Mouse (Mus musculus): Measurements from ENCODE around the gene Itpr1.

The Itpr1 gene

GRCm38 (mm10) chr6:108316951-108317350 is 104.1 kb downstream of the Itpr1 start:
- in situ Hi-C loops (cut with MseI, MboI): no loop called here

GRCm38 (mm10) chr6:108321653-108322052 is 108.8 kb downstream of the Itpr1 start:
- in situ Hi-C loops (cut with MseI, MboI): no loop called here

- in situ Hi-C loops (cut with MseI, MboI): no loop called here
Observed at GRCm38 (mm10) chr6:108324464-108325025, 111.6 kb downstream of the Itpr1 start.

- in situ Hi-C loops (cut with MseI, MboI): no loop called here
Observed at GRCm38 (mm10) chr6:108325400-108325799, 112.5 kb downstream of the Itpr1 start.

- in situ Hi-C loops (cut with MseI, MboI): no loop called here
Observed at GRCm38 (mm10) chr6:108325948-108326411, 113.1 kb downstream of the Itpr1 start.

- in situ Hi-C loops (cut with MseI, MboI): no loop called here
Observed at GRCm38 (mm10) chr6:108326751-108327161, 113.9 kb downstream of the Itpr1 start.

- in situ Hi-C loops (cut with MseI, MboI): no loop called here
Observed at GRCm38 (mm10) chr6:108327561-108327960, 114.7 kb downstream of the Itpr1 start.

GRCm38 (mm10) chr6:108328296-108328695 is 115.4 kb downstream of the Itpr1 start:
- in situ Hi-C loops (cut with MseI, MboI): no loop called here

GRCm38 (mm10) chr6:108330461-108330860 is 117.6 kb downstream of the Itpr1 start:
- in situ Hi-C loops (cut with MseI, MboI): no loop called here

GRCm38 (mm10) chr6:108331268-108331667 is 118.4 kb downstream of the Itpr1 start:
- in situ Hi-C loops (cut with MseI, MboI): no loop called here

GRCm38 (mm10) chr6:108334059-108334458 is 121.2 kb downstream of the Itpr1 start:
- in situ Hi-C loops (cut with MseI, MboI): no loop called here

GRCm38 (mm10) chr6:108335202-108335823 is 122.4 kb downstream of the Itpr1 start:
- in situ Hi-C loops (cut with MseI, MboI): no loop called here

GRCm38 (mm10) chr6:108336506-108336905 is 123.6 kb downstream of the Itpr1 start:
- in situ Hi-C loops (cut with MseI, MboI): no loop called here

GRCm38 (mm10) chr6:108337289-108337688 is 124.4 kb downstream of the Itpr1 start:
- in situ Hi-C loops (cut with MseI, MboI): no loop called here

- in situ Hi-C loops (cut with MseI, MboI): no loop called here
Observed at GRCm38 (mm10) chr6:108338362-108338761, 125.5 kb downstream of the Itpr1 start.

- in situ Hi-C loops (cut with MseI, MboI): no loop called here
Observed at GRCm38 (mm10) chr6:108342989-108343388, 130.1 kb downstream of the Itpr1 start.

- in situ Hi-C loops (cut with MseI, MboI): no loop called here
Observed at GRCm38 (mm10) chr6:108343781-108344310, 130.9 kb downstream of the Itpr1 start.

- in situ Hi-C loops (cut with MseI, MboI): no loop called here
Observed at GRCm38 (mm10) chr6:108350801-108351200, 137.9 kb downstream of the Itpr1 start.

GRCm38 (mm10) chr6:108351998-108352397 is 139.1 kb downstream of the Itpr1 start:
- in situ Hi-C loops (cut with MseI, MboI): no loop called here

GRCm38 (mm10) chr6:108367412-108367811 is 154.5 kb downstream of the Itpr1 start:
- in situ Hi-C loops (cut with MseI, MboI): no loop called here

GRCm38 (mm10) chr6:108369031-108369430 is 156.1 kb downstream of the Itpr1 start:
- in situ Hi-C loops (cut with MseI, MboI): no loop called here

GRCm38 (mm10) chr6:108371347-108371893 is 158.5 kb downstream of the Itpr1 start:
- in situ Hi-C loops (cut with MseI, MboI): no loop called here

GRCm38 (mm10) chr6:108374019-108374418 is 161.1 kb downstream of the Itpr1 start:
- in situ Hi-C loops (cut with MseI, MboI): no loop called here

All from mouse trophoblast stem cell (cell line).